Comparison of ENCODE assay signal across 21 mouse cellular contexts in the genomic region with DNA sequence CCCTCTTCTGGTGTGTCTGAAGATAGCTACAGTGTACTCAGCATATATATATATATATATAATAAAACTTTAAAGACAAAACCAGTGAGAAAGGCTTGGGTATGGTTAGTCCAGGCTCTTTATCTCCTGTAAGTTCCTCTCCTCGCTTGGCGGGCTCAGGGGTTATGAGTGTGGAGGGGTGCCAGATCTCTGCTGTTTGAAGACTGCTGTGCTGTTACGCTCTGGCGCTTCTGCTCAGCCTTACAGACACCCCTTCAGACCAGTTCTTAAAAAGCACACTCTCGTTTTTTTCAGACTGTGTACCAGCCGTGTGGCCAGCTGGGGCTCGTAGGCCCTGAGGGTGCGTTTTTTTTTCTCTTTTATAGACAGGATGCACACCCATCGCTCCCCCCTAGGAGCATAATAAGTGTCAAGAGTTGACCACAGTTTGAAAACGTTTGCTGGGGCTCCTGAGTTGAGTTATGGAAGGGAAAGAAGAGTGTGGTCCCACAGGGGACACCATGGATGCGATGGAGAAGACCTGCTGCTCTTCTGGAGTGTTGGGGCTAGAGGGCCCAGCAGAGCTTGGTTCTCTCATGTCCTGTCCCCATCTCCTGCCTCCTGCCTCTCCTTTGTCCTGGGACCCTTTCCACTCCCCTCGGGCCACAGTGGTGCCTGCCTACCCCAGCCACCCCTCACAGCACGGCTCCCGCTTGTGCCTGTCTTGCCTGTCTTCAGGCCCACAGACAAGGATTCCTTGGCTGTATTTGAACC. TPM values are rescaled to one million over a fixed set of nuclear protein-coding genes. Genes with fewer than 3 reads are reported as not detected.
A peak's percentile ranks its signal among the peaks of the same experiment; 100 is the strongest.
DNase-seq lines count a peak whose midpoint lies in the region; ATAC-seq and TF ChIP-seq lines count a peak whose summit lies in the region.
"Had no signal": no experiment of that assay in that cellular context is flagged by ENCODE, and none has a peak within 500 bp of the region (broad histone marks: within the 10 kb centered on the region; RNA-seq: fewer than 3 reads in every experiment).

No protein-coding gene starts in this region.

- H3K27ac ChIP-seq in gastrocnemius, adult 2 months, result no peak overlapping the region
- H3K27ac ChIP-seq in liver, embryonic 12.5 days, result peak overlapping the region; percentile 90
- H3K27ac ChIP-seq: hindbrain, embryonic 14.5 days; left cerebral cortex, adult 2 months; limb, embryonic 13.5 days; midbrain, embryonic 12.5 days; stomach, embryonic 15.5 days had no signal

- 0 out of 2 replicates have a peak overlapping the region, but pooled peaks have one; percentile 1 for H3K9ac ChIP-seq in liver, embryonic 12.5 days
- H3K9ac ChIP-seq: hindbrain, embryonic 14.5 days; limb, embryonic 13.5 days; midbrain, embryonic 12.5 days; stomach, embryonic 15.5 days had no signal

- no peak overlapping the region for H3K4me2 ChIP-seq in liver, embryonic 12.5 days
- H3K4me2 ChIP-seq: hindbrain, embryonic 14.5 days; limb, embryonic 13.5 days; midbrain, embryonic 12.5 days; stomach, embryonic 15.5 days had no signal

- no peak for TF ChIP-seq CTCF in gastrocnemius, adult 2 months (IDR thresholded peaks at IDR 0.05)

- H3K27me3 ChIP-seq in megakaryocyte, embryonic 14.5 days (replicated peaks), result no peaks in the 10 kb centered on the region
- no peaks in the 10 kb centered on the region for H3K27me3 ChIP-seq in liver, embryonic 12.5 days (replicated peaks)
- no peaks in the 10 kb centered on the region for H3K27me3 ChIP-seq in splenic B cell, adult 2 months (ENCODE audit: control insufficient read depth, insufficient read depth, low read length, poor library complexity, severe bottlenecking)
- H3K27me3 ChIP-seq: limb, embryonic 13.5 days; midbrain, embryonic 12.5 days; stomach, embryonic 15.5 days had no signal

- intact Hi-C loops in gastrocnemius, adult 2 months (cut with DNase I), result no loop called here

- peaks cover 56% of the 10 kb centered on the region for H3K36me3 ChIP-seq in megakaryocyte, embryonic 14.5 days (replicated peaks; ENCODE audit: low read length)
- peaks cover 35% of the 10 kb centered on the region for H3K36me3 ChIP-seq in liver, embryonic 12.5 days
- no peaks in the 10 kb centered on the region for H3K36me3 ChIP-seq in splenic B cell, adult 2 months (ENCODE audit: control insufficient read depth, insufficient read depth, low read length, poor library complexity, severe bottlenecking)
- H3K36me3 ChIP-seq: limb, embryonic 13.5 days; midbrain, embryonic 12.5 days; stomach, embryonic 15.5 days had no signal

- peak; percentile 7 for DNase-seq in gastrocnemius, adult 2 months
- DNase-seq in gastrocnemius, adult 8-10 months (ENCODE audit: low spot score in 2 of 2), result no peak
- peak; percentile 41 for DNase-seq in splenic B cell, adult 2 months (ENCODE audit: low read depth, low spot score)
- DNase-seq in left cerebral cortex, adult 8-10 months (ENCODE audit: low spot score in 2 of 2), result no peak
- no peak for DNase-seq in right cerebral cortex, postnatal 4 days
- DNase-seq: adrenal gland, adult 8-10 months; cerebellum, adult 8-10 months; heart, adult 18-20 months; kidney, adult 18-20 months; lung, postnatal 14 days; thymus, postnatal 14 days had no signal

- H3K9me3 ChIP-seq in megakaryocyte, embryonic 14.5 days, result no peaks in the 10 kb centered on the region
- no peaks in the 10 kb centered on the region for H3K9me3 ChIP-seq in liver, embryonic 12.5 days (replicated peaks)
- H3K9me3 ChIP-seq: limb, embryonic 13.5 days; midbrain, embryonic 12.5 days; stomach, embryonic 15.5 days had no signal

- WGBS in liver, embryonic 12.5 days (ENCODE audit: insufficient replicate concordance), result 57% methylated on average over 14 of the region's 14 CpGs

- no peak for ATAC-seq in megakaryocyte, adult 5-6 weeks (ENCODE audit: poor library complexity, severe bottlenecking)
- ATAC-seq in liver, embryonic 12.5 days, result no peak
- ATAC-seq: forebrain, embryonic 14.5 days had no signal

- H3K4me3 ChIP-seq in gastrocnemius, adult 2 months, result no peak overlapping the region
- peak overlapping the region; percentile 42 for H3K4me3 ChIP-seq in megakaryocyte, embryonic 14.5 days (replicated peaks)
- H3K4me3 ChIP-seq in liver, embryonic 12.5 days, result no peak overlapping the region
- H3K4me3 ChIP-seq: left cerebral cortex, adult 2 months; limb, embryonic 13.5 days; midbrain, embryonic 12.5 days; stomach, embryonic 15.5 days had no signal

- H3K4me1 ChIP-seq in megakaryocyte, embryonic 14.5 days, result peaks cover 87% of the 10 kb centered on the region
- peaks cover 93% of the 10 kb centered on the region for H3K4me1 ChIP-seq in liver, embryonic 12.5 days
- H3K4me1 ChIP-seq: midbrain, embryonic 12.5 days had no signal

RNA-seq across cellular contexts. Expression of gene Gfi1b, which starts 15.8 kb away (rescaled TPM):
- total RNA-seq in gastrocnemius, adult 2 months (2021), result not detected
- total RNA-seq in gastrocnemius, adult 8-10 months (2022), result not detected
- polyA plus RNA-seq in megakaryocyte, embryonic 14.5 days (2012; ENCODE audit: insufficient read depth, low replicate concordance), result 225 and 586 TPM in 2 replicates
- total RNA-seq in megakaryocyte, adult 5-6 weeks (2015), result 2.9 and 7.4 TPM in 2 replicates
- total RNA-seq in megakaryocyte, adult 5-6 weeks (2017), result 6.1 and 7.8 TPM in 2 replicates
- polyA plus RNA-seq in liver, embryonic 12.5 days (2016; fragmentation: Nextera tagmentation; extraction: Ambion mirVana), result 117 and 121 TPM in 2 replicates
- total RNA-seq in left cerebral cortex, adult 8-10 months (2022), result not detected
- total RNA-seq: adrenal gland, adult 8-10 months; heart, adult 18-20 months; layer of hippocampus, adult 18-20 months; left cerebral cortex, adult 2 months had no signal
- polyA plus RNA-seq: forebrain, embryonic 14.5 days; hindbrain, embryonic 14.5 days had no signal

RNA-seq across cellular contexts. Expression of gene Gtf3c5, which starts 22.4 kb away (rescaled TPM):
- 1 to 10 TPM; 7.2 to 8.0 TPM for total RNA-seq in gastrocnemius, adult 2 months (2021)
- total RNA-seq in gastrocnemius, adult 8-10 months (2022), result 1 to 10 TPM; 6.5 to 8.2 (median 7.4) TPM
- 4.1 and 10.3 TPM in 2 replicates for polyA plus RNA-seq in megakaryocyte, embryonic 14.5 days (2012; ENCODE audit: insufficient read depth, low replicate concordance)
- 12.2 and 15.2 TPM in 2 replicates for total RNA-seq in megakaryocyte, adult 5-6 weeks (2015)
- 10.3 and 13.7 TPM in 2 replicates for total RNA-seq in megakaryocyte, adult 5-6 weeks (2017)
- 24.9 and 26.3 TPM in 2 replicates for polyA plus RNA-seq in liver, embryonic 12.5 days (2016; fragmentation: Nextera tagmentation; extraction: Ambion mirVana)
- 10 to 100 TPM; 18.0 to 19.4 (median 19.2) TPM for total RNA-seq in left cerebral cortex, adult 8-10 months (2022)

RNA-seq across cellular contexts. Expression of gene Tsc1, which starts 35.1 kb away (rescaled TPM):
- 10 to 100 TPM; 42.5 to 45.9 TPM for total RNA-seq in gastrocnemius, adult 2 months (2021)
- total RNA-seq in gastrocnemius, adult 8-10 months (2022), result 10 to 100 TPM; 43.1 to 59.9 (median 45.4) TPM
- polyA plus RNA-seq in megakaryocyte, embryonic 14.5 days (2012; ENCODE audit: insufficient read depth, low replicate concordance), result 1.1 and 1.7 TPM in 2 replicates
- total RNA-seq in megakaryocyte, adult 5-6 weeks (2015), result 8.9 and 10.9 TPM in 2 replicates
- 11.7 and 12.9 TPM in 2 replicates for total RNA-seq in megakaryocyte, adult 5-6 weeks (2017)
- polyA plus RNA-seq in liver, embryonic 12.5 days (2016; fragmentation: Nextera tagmentation; extraction: Ambion mirVana), result 12.5 and 13.6 TPM in 2 replicates
- 10 to 100 TPM; 54.1 to 61.6 (median 57.4) TPM for total RNA-seq in left cerebral cortex, adult 8-10 months (2022)

RNA-seq across cellular contexts. Expression of gene Cel, which starts 42.8 kb away (rescaled TPM):
- total RNA-seq in gastrocnemius, adult 2 months (2021), result not detected
- total RNA-seq in gastrocnemius, adult 8-10 months (2022), result not detected
- not detected in 2 replicates for polyA plus RNA-seq in megakaryocyte, embryonic 14.5 days (2012; ENCODE audit: insufficient read depth, low replicate concordance)
- total RNA-seq in megakaryocyte, adult 5-6 weeks (2015), result not detected in 2 replicates
- total RNA-seq in megakaryocyte, adult 5-6 weeks (2017), result not detected in 2 replicates
- polyA plus RNA-seq in liver, embryonic 12.5 days (2016; fragmentation: Nextera tagmentation; extraction: Ambion mirVana), result not detected in 2 replicates
- total RNA-seq in left cerebral cortex, adult 8-10 months (2022), result not detected
- total RNA-seq: adrenal gland, adult 8-10 months; heart, adult 18-20 months; layer of hippocampus, adult 18-20 months; left cerebral cortex, adult 2 months had no signal
- polyA plus RNA-seq: forebrain, embryonic 14.5 days; hindbrain, embryonic 14.5 days; midbrain, embryonic 12.5 days had no signal

Comparison
In these comparisons a context has a peak if more than half of its experiments do, and no peak if none do; other contexts are left out.
1. DNase-seq: peak in gastrocnemius, adult 2 months (single experiment) and splenic B cell, adult 2 months (single experiment); none in gastrocnemius, adult 8-10 months (0 of 2), left cerebral cortex, adult 8-10 months (0 of 2) and right cerebral cortex, postnatal 4 days (single experiment).